Mouse (Mus musculus) heart, adult 2 months (tissue): Measurements from ENCODE around the gene L3mbtl4.

Experiments used
- EP300 ChIP-seq: fragments of 200-500 bp; IDR thresholded peaks from 2 replicates; pipeline ENCODE4 v1.6.1; 2011; ENCODE audit warnings: low read depth, low read length, control low read depth; ENCODE audit not compliant: insufficient read depth
- POLR2A ChIP-seq: fragments of 200-500 bp; IDR thresholded peaks from 2 replicates; pipeline ENCODE4 v1.6.1; 2011; ENCODE audit warnings: mild to moderate bottlenecking, low read depth, low read length, control low read depth; ENCODE audit not compliant: insufficient read depth

- TF ChIP-seq POLR2A (no peak), EP300 (no peak)
Measured at GRCm38 (mm10) chr17:68371101-68371500, 97.5 kb downstream of the L3mbtl4 start.
